Mouse (Mus musculus) layer of hippocampus, postnatal 10 days (tissue): Measurements from ENCODE around the gene Nkain4. TPM values are rescaled to one million over a fixed set of nuclear protein-coding genes. Genes with fewer than 3 reads are reported as not detected.
A peak's percentile ranks its signal among the peaks of the same experiment; 100 is the strongest.

ENCODE experiments used
- DNase-seq, 2 experiments: peaks; one replicate each; pipeline ENCODE4 v3.0.0; 2021; ENCODE audit warnings: low spot score in 2 of 2
- long read RNA-seq: library from polyadenylated mRNA; stranded (forward); transcript quantifications from one replicate; pipeline ENCODE4 v2.0.0, GENCODE M21; 2023
- total RNA-seq, 2 experiments: library from RNA; stranded (reverse); gene quantifications; 2 replicates each; pipeline ENCODE4 v1.2.3; 2021

The Nkain4 gene
- 10 to 100 TPM; 44.2 to 57.0 TPM for total RNA-seq
- long read RNA-seq, transcript Nkain4-201 (7 exons, 950 nt) = major isoform, 36 of 59 reads
- long read RNA-seq, transcript Nkain4-202 (6 exons, 865 nt) = minor isoform, 15 of 59 reads
- long read RNA-seq, partial matches to known transcripts = 1 of 59 reads
- long read RNA-seq, other reads (novel, unspliced or antisense) = 7 of 59 reads

GRCm38 (mm10) chr2:180954061-180955047, at the start of gene Nkain4:
Gene Nkain4, minus strand, starts transcription at chr2:180954699.
- DNase-seq = peak; percentile 56 to 69

- no peak for DNase-seq
These were observed 42.4 kb upstream of the Nkain4 start for GRCm38 (mm10) chr2:180996905-180997304.

GRCm38 (mm10) chr2:180996436-180996835, 41.9 kb upstream of the Nkain4 start:
- peak; percentile 57 to 65 for DNase-seq

GRCm38 (mm10) chr2:180995457-180995856, 41.0 kb upstream of the Nkain4 start:
- DNase-seq = no peak

GRCm38 (mm10) chr2:180994360-180994759, 39.9 kb upstream of the Nkain4 start:
- no peak for DNase-seq

GRCm38 (mm10) chr2:180990347-180990746, 35.8 kb upstream of the Nkain4 start:
- DNase-seq = no peak

GRCm38 (mm10) chr2:180988948-180989347, 34.4 kb upstream of the Nkain4 start:
- DNase-seq = no peak

- no peak for DNase-seq
These were observed 33.9 kb upstream of the Nkain4 start for GRCm38 (mm10) chr2:180988347-180988913.

GRCm38 (mm10) chr2:180987432-180988030, 33.0 kb upstream of the Nkain4 start:
- DNase-seq = no peak

GRCm38 (mm10) chr2:180987001-180987400, 32.5 kb upstream of the Nkain4 start:
- DNase-seq = no peak

GRCm38 (mm10) chr2:180986449-180986848, 31.9 kb upstream of the Nkain4 start, which contains the start of gene Col20a1:
Gene Col20a1, plus strand, starts transcription at chr2:180986535.
- no peak for DNase-seq

- no peak for DNase-seq
These were observed 31.1 kb upstream of the Nkain4 start for GRCm38 (mm10) chr2:180985635-180986034.

- DNase-seq = no peak
These were observed 26.6 kb upstream of the Nkain4 start for GRCm38 (mm10) chr2:180981133-180981532.

GRCm38 (mm10) chr2:180967010-180967763, 12.7 kb upstream of the Nkain4 start, which contains the start of gene Arfgap1:
Gene Arfgap1, plus strand, starts transcription at chr2:180967225.
- peak; percentile 87 to 91 for DNase-seq

- no peak for DNase-seq
These were observed 11.8 kb upstream of the Nkain4 start for GRCm38 (mm10) chr2:180966092-180966882.

GRCm38 (mm10) chr2:180963956-180964355, 9.5 kb upstream of the Nkain4 start:
- peak; percentile 78 to 84 for DNase-seq

- DNase-seq = no peak
These were observed 8.3 kb upstream of the Nkain4 start for GRCm38 (mm10) chr2:180962616-180963308.

- DNase-seq = no peak
These were observed 5.7 kb upstream of the Nkain4 start for GRCm38 (mm10) chr2:180960187-180960586.

- DNase-seq = no peak
These were observed 5.1 kb upstream of the Nkain4 start for GRCm38 (mm10) chr2:180959605-180960004.
